Mouse (Mus musculus): ENCODE measurements around the gene Phldb2. TPM values are rescaled to one million over a fixed set of nuclear protein-coding genes. Genes with fewer than 3 reads are reported as not detected.

The Phldb2 gene
- total and polyA plus RNA-seq, 3 experiments, result 0.55 TPM; not detected in 2

GRCm38 (mm10) chr16:45884194-45884593, 69.2 kb downstream of the Phldb2 start:
- ATAC-seq (ENCODE audit: extremely low read depth, insufficient number of reproducible peaks, low FRiP score, poor library complexity, severe bottlenecking) (no peak), DNase-seq (ENCODE audit: low spot score) (no peak)
- Histone ChIP-seq H3K4me1 (ENCODE audit: insufficient read depth, low read depth, low read length) (no peaks in the 10 kb centered on the region), H3K4me3 (ENCODE audit: low read depth, low read length) (no peak overlapping the region), H3K36me3 (replicated peaks) (no peaks in the 10 kb centered on the region), H3K27me3 (ENCODE audit: insufficient read depth, low read length) (no peaks in the 10 kb centered on the region), H3K9me3 (replicated peaks) (no peaks in the 10 kb centered on the region; the same call in none of the 2 replicates)
- TF ChIP-seq TAL1 (conservative IDR thresholded peaks at IDR 0.05; ENCODE audit: low read depth, low read length) (no peak), CTCF (IDR thresholded peaks at IDR 0.05; ENCODE audit: low read depth, low read length) (no peak), POLR2AphosphoS5 (IDR thresholded peaks at IDR 0.05; ENCODE audit: insufficient replicate concordance, low read depth, low read length) (no peak), GATA1 (IDR thresholded peaks at IDR 0.05; ENCODE audit: borderline replicate concordance, low read length) (no peak), GATA2 (IDR thresholded peaks at IDR 0.05; ENCODE audit: borderline replicate concordance, low read depth, low read length) (no peak)

GRCm38 (mm10) chr16:45881177-45881832, 72.1 kb downstream of the Phldb2 start:
- DNase-seq (ENCODE audit: low spot score), result no peak
- Histone ChIP-seq H3K4me3 (ENCODE audit: low read depth, low read length) (no peak overlapping the region), H3K27me3 (ENCODE audit: insufficient read depth, low read length) (no peaks in the 10 kb centered on the region), H3K4me1 (ENCODE audit: insufficient read depth, low read depth, low read length) (no peaks in the 10 kb centered on the region), H3K9me3 (replicated peaks) (no peaks in the 10 kb centered on the region; the same call in 1 of the 2 replicates), H3K36me3 (replicated peaks) (no peaks in the 10 kb centered on the region)
- TF ChIP-seq POLR2AphosphoS5 (IDR thresholded peaks at IDR 0.05; ENCODE audit: insufficient replicate concordance, low read depth, low read length) (no peak), CTCF (IDR thresholded peaks at IDR 0.05; ENCODE audit: low read depth, low read length) (no peak), GATA2 (IDR thresholded peaks at IDR 0.05; ENCODE audit: borderline replicate concordance, low read depth, low read length) (no peak), TAL1 (conservative IDR thresholded peaks at IDR 0.05; ENCODE audit: low read depth, low read length) (no peak), GATA1 (IDR thresholded peaks at IDR 0.05; ENCODE audit: borderline replicate concordance, low read length) (no peak)
- ATAC-seq (ENCODE audit: extremely low read depth, insufficient number of reproducible peaks, low FRiP score, poor library complexity, severe bottlenecking), result no peak

GRCm38 (mm10) chr16:45880101-45880751, 73.2 kb downstream of the Phldb2 start:
- H3K36me3 ChIP-seq (replicated peaks), result no peaks in the 10 kb centered on the region
- no peak for TF ChIP-seq POLR2AphosphoS5 (IDR thresholded peaks at IDR 0.05; ENCODE audit: insufficient replicate concordance, low read depth, low read length)
- TF ChIP-seq GATA1 (IDR thresholded peaks at IDR 0.05; ENCODE audit: borderline replicate concordance, low read length), result no peak
- TF ChIP-seq GATA2 (IDR thresholded peaks at IDR 0.05; ENCODE audit: borderline replicate concordance, low read depth, low read length), result no peak
- TF ChIP-seq TAL1 (conservative IDR thresholded peaks at IDR 0.05; ENCODE audit: low read depth, low read length), result no peak
- ATAC-seq (ENCODE audit: extremely low read depth, insufficient number of reproducible peaks, low FRiP score, poor library complexity, severe bottlenecking), result no peak
- no peak for DNase-seq (ENCODE audit: low spot score)
- H3K4me3 ChIP-seq (ENCODE audit: low read depth, low read length), result no peak overlapping the region
- no peaks in the 10 kb centered on the region for H3K27me3 ChIP-seq (ENCODE audit: insufficient read depth, low read length)
- H3K9me3 ChIP-seq (replicated peaks), result no peaks in the 10 kb centered on the region; the same call in 1 of the 2 replicates
- H3K4me1 ChIP-seq (ENCODE audit: insufficient read depth, low read depth, low read length), result no peaks in the 10 kb centered on the region

DNA sequence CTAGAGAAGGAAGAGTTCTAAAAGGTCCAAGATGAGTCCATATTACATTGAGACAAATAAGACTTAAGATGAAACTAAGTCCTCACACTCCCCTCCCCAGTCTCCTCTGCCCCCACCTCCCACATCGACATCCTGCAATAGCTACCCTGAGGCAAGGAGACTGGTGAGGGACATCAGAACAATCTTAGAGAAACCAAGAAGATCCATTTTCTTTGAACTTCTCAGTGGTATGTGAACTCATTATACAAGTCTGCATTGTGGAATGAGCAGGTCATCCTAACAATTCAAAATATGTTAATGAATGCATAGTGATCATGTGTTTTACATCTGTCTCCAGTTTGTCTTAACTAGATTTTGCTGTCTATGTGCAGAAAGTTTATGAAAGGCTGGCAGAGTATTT, 75.7 kb downstream of the Phldb2 start:
- ATAC-seq (ENCODE audit: extremely low read depth, insufficient number of reproducible peaks, low FRiP score, poor library complexity, severe bottlenecking) (no peak), DNase-seq (ENCODE audit: low spot score) (no peak)
- Histone ChIP-seq H3K36me3 (replicated peaks) (no peaks in the 10 kb centered on the region), H3K27me3 (ENCODE audit: insufficient read depth, low read length) (no peaks in the 10 kb centered on the region), H3K4me1 (ENCODE audit: insufficient read depth, low read depth, low read length) (no peaks in the 10 kb centered on the region), H3K4me3 (ENCODE audit: low read depth, low read length) (no peak overlapping the region), H3K9me3 (replicated peaks) (no peaks in the 10 kb centered on the region; the same call in 1 of the 2 replicates)
- TF ChIP-seq GATA1 (IDR thresholded peaks at IDR 0.05; ENCODE audit: borderline replicate concordance, low read length) (no peak), POLR2AphosphoS5 (IDR thresholded peaks at IDR 0.05; ENCODE audit: insufficient replicate concordance, low read depth, low read length) (no peak), GATA2 (IDR thresholded peaks at IDR 0.05; ENCODE audit: borderline replicate concordance, low read depth, low read length) (no peak), TAL1 (conservative IDR thresholded peaks at IDR 0.05; ENCODE audit: low read depth, low read length) (no peak), CTCF (IDR thresholded peaks at IDR 0.05; ENCODE audit: low read depth, low read length) (no peak)

DNA sequence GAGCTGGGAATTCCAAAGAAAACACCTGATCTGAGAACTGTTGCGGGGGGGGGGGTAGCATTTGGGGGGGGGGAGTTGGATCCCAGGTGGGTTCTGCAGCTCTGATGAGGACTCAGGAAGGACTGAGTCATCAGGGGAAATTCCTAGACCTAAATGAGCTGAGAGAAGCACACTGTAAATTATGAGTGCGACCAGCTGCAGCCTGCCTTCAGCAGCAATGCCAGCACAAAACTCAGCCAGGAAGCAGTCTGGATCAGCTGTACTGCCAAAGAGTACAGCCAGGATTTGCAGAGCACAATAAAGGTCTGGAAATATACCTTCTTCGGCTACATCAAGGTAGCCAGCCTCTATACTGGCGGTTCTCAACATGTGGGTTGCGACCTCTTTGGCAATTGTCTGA, 76.2 kb downstream of the Phldb2 start:
- TF ChIP-seq TAL1 (conservative IDR thresholded peaks at IDR 0.05; ENCODE audit: low read depth, low read length) (no peak), GATA2 (IDR thresholded peaks at IDR 0.05; ENCODE audit: borderline replicate concordance, low read depth, low read length) (no peak), CTCF (IDR thresholded peaks at IDR 0.05; ENCODE audit: low read depth, low read length) (no peak), GATA1 (IDR thresholded peaks at IDR 0.05; ENCODE audit: borderline replicate concordance, low read length) (no peak), POLR2AphosphoS5 (IDR thresholded peaks at IDR 0.05; ENCODE audit: insufficient replicate concordance, low read depth, low read length) (no peak)
- no peak for DNase-seq (ENCODE audit: low spot score)
- no peaks in the 10 kb centered on the region for H3K4me1 ChIP-seq (ENCODE audit: insufficient read depth, low read depth, low read length)

DNA sequence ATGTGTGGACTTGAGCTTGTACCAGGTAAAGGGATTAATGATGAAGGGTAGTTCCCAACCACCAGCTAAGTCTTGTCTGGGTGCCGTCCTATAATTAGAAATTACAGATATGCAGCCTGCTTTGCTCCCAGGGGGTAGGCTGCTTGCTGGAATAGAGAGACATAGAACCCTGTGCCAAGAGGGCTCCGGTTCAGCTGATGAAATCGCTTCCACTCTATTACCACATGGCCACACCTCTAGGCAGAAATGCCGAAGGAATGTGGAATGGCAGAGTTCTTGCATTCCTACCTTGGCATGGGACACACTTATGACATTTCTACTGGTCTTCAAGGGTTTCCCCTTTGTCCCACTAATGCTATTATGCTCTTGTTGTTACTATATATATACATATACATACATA, 80.0 kb downstream of the Phldb2 start:
- H3K9me3 ChIP-seq (replicated peaks), result 0 out of 2 replicates have a peak, but pooled peaks cover 3% of the 10 kb centered on the region

More for the DNA sequence above, 76.2 kb downstream of the Phldb2 start:
- Histone ChIP-seq H3K27me3 (ENCODE audit: insufficient read depth, low read length) (no peaks in the 10 kb centered on the region), H3K4me3 (ENCODE audit: low read depth, low read length) (no peak overlapping the region), H3K36me3 (replicated peaks) (no peaks in the 10 kb centered on the region), H3K9me3 (replicated peaks) (no peaks in the 10 kb centered on the region; the same call in 1 of the 2 replicates)
- no peak for ATAC-seq (ENCODE audit: extremely low read depth, insufficient number of reproducible peaks, low FRiP score, poor library complexity, severe bottlenecking)

More for the DNA sequence above, 80.0 kb downstream of the Phldb2 start:
- DNase-seq (ENCODE audit: low spot score) (no peak), ATAC-seq (ENCODE audit: extremely low read depth, insufficient number of reproducible peaks, low FRiP score, poor library complexity, severe bottlenecking) (no peak)
- H3K27me3 ChIP-seq (ENCODE audit: insufficient read depth, low read length), result no peaks in the 10 kb centered on the region
- no peak for TF ChIP-seq GATA1 (IDR thresholded peaks at IDR 0.05; ENCODE audit: borderline replicate concordance, low read length)
- TF ChIP-seq GATA2 (IDR thresholded peaks at IDR 0.05; ENCODE audit: borderline replicate concordance, low read depth, low read length), result no peak
- TF ChIP-seq TAL1 (conservative IDR thresholded peaks at IDR 0.05; ENCODE audit: low read depth, low read length), result no peak
- no peak for TF ChIP-seq POLR2AphosphoS5 (IDR thresholded peaks at IDR 0.05; ENCODE audit: insufficient replicate concordance, low read depth, low read length)
- no peak for TF ChIP-seq CTCF (IDR thresholded peaks at IDR 0.05; ENCODE audit: low read depth, low read length)
- H3K4me1 ChIP-seq (ENCODE audit: insufficient read depth, low read depth, low read length), result no peaks in the 10 kb centered on the region
- no peaks in the 10 kb centered on the region for H3K36me3 ChIP-seq (replicated peaks)
- no peak overlapping the region for H3K4me3 ChIP-seq (ENCODE audit: low read depth, low read length)
